Mouse (Mus musculus): ENCODE results near the gene Trcg1. TPM values are rescaled to one million over a fixed set of nuclear protein-coding genes. Genes with fewer than 3 reads are reported as not detected.

Trcg1 gene
- total RNA-seq, 2 experiments from 2014 or later = not detected

Other genes with a start within 250 kb of the Trcg1 start
- 10 to 100 TPM in 1 of 2 experiments, 1 to 10 TPM in 1; 9.3 to 10.1 TPM for gene Ptpn9, start 241.6 kb upstream of the Trcg1 start, total RNA-seq (2021)
- gene Sin3a, start 164.5 kb upstream of the Trcg1 start, total RNA-seq (2021) = 10 to 100 TPM; 23.0 to 23.6 TPM
- 10 to 100 TPM; 42.6 to 43.3 TPM for gene Man2c1, start 105.9 kb upstream of the Trcg1 start, total RNA-seq (2021)
- gene Neil1, start 88.3 kb upstream of the Trcg1 start, total RNA-seq (2021) = 1 to 10 TPM; 5.7 to 5.9 TPM
- gene Commd4, start 78.2 kb upstream of the Trcg1 start, total RNA-seq (2021) = 10 to 100 TPM; 28.0 to 32.0 TPM
- 10 to 100 TPM in 1 of 2 experiments, 1 to 10 TPM in 1; 8.9 to 11.5 TPM for gene 1700017B05Rik, start 26.1 kb downstream of the Trcg1 start, total RNA-seq (2021)
- gene Ppcdc, start 203.6 kb downstream of the Trcg1 start, total RNA-seq (2021) = 1 to 10 TPM; 7.8 to 8.6 TPM
- 1 to 10 TPM; 5.7 TPM for gene Scamp5, start 231.5 kb downstream of the Trcg1 start, total RNA-seq (2021)

All from heart, adult 18-20 months (tissue).